Mouse (Mus musculus) embryonic facial prominence, embryonic 11.5 days (tissue): Measurements from ENCODE around the gene Kcnip4. TPM values are rescaled to one million over a fixed set of nuclear protein-coding genes. Genes with fewer than 3 reads are reported as not detected.

ENCODE experiments used
- ATAC-seq: fragments of 200-750 bp; cut with Nextera tagmentation; replicated peaks from 2 replicates; pipeline ENCODE4 v1.8.0; 2017; ENCODE audit warnings: low read depth; ENCODE audit not compliant: insufficient number of reproducible peaks, low FRiP score, low TSS enrichment
- DNase-seq: peaks from one replicate; pipeline ENCODE4 v3.0.0-alpha.2; 2015; ENCODE audit warnings: low spot score
- H3K27ac ChIP-seq: fragments of 300-500 bp; sonication (generic); replicated peaks from 2 replicates; pipeline ENCODE4 v1.5.1; 2014; ENCODE audit warnings: mild to moderate bottlenecking, low read depth, low read length, control low read depth
- H3K27me3 ChIP-seq: fragments of 300-500 bp; sonication (generic); 2 replicates; pipeline ENCODE4 v1.6.1; 2014; ENCODE audit warnings: mild to moderate bottlenecking, low read length, moderate library complexity, mixed read lengths; ENCODE audit not compliant: control insufficient read depth, insufficient read depth
- H3K36me3 ChIP-seq: fragments of 300-500 bp; sonication (generic); replicated peaks from 2 replicates; pipeline ENCODE4 v1.6.1; 2014; ENCODE audit warnings: low read depth, mild to moderate bottlenecking, low read length, moderate library complexity, mixed read lengths; ENCODE audit not compliant: control insufficient read depth, insufficient read depth
- H3K4me1 ChIP-seq: fragments of 300-500 bp; sonication (generic); 2 replicates; pipeline ENCODE4 v1.6.1; 2014; ENCODE audit warnings: low read length, mixed read lengths; ENCODE audit not compliant: control insufficient read depth, insufficient read depth
- H3K4me2 ChIP-seq: fragments of 300-500 bp; sonication (generic); 2 replicates; pipeline ENCODE4 v1.6.1; 2014; ENCODE audit warnings: low read depth, mild to moderate bottlenecking, control low read depth, low read length, moderate library complexity
- H3K4me3 ChIP-seq: fragments of 300-500 bp; sonication (generic); 2 replicates; pipeline ENCODE4 v1.5.1; 2014; ENCODE audit warnings: low read depth, low read length, control low read depth
- H3K9ac ChIP-seq: fragments of 300-500 bp; sonication (generic); replicated peaks from 2 replicates; pipeline ENCODE4 v1.6.1; 2014; ENCODE audit warnings: mild to moderate bottlenecking, control low read depth, low read length
- H3K9me3 ChIP-seq: fragments of 300-500 bp; sonication (generic); replicated peaks from 2 replicates; pipeline ENCODE4 v1.6.1; 2016; ENCODE audit warnings: mild to moderate bottlenecking, low read length, inconsistent platforms, mixed read lengths; ENCODE audit not compliant: control insufficient read depth
- WGBS: fragments of 180-500 bp; shearing (Covaris S2); extraction: QIAGEN DNeasy Blood & Tissue Kit; methylation state at CpG from one replicate; pipeline ENCODE4 v1.1.7; 2014; 5-methylcytosine and 5-hydroxymethylcytosine counted together
- polyA plus RNA-seq: library from polyadenylated mRNA; unstranded; fragments of >200 nt; fragmentation: Nextera tagmentation; extraction: Ambion mirVana; gene quantifications from 2 replicates; pipeline ENCODE4 v1.2.1, GENCODE M21; 2014

The Kcnip4 gene
- polyA plus RNA-seq, 1 experiment from 2014 or later = 2.9 TPM

GRCm38 (mm10) chr5:49283403-49283802 is 241.3 kb downstream of the Kcnip4 start:
- Histone ChIP-seq H3K4me1 (no peaks in the 10 kb centered on the region), H3K36me3 (no peaks in the 10 kb centered on the region), H3K27me3 (no peaks in the 10 kb centered on the region), H3K4me2 (no peak overlapping the region), H3K4me3 (no peak overlapping the region), H3K27ac (no peak overlapping the region), H3K9me3 (no peaks in the 10 kb centered on the region), H3K9ac (no peak overlapping the region)
- 78% methylated on average over 5 of the region's 5 CpGs for WGBS
- DNase-seq = no peak
- no peak for ATAC-seq

- H3K9ac ChIP-seq = no peak overlapping the region
- DNase-seq (no peak), ATAC-seq (no peak)
- H3K27ac ChIP-seq = no peak overlapping the region
- no peaks in the 10 kb centered on the region for H3K9me3 ChIP-seq
- no peak overlapping the region for H3K4me3 ChIP-seq
- no peaks in the 10 kb centered on the region for H3K4me1 ChIP-seq
- H3K4me2 ChIP-seq = no peak overlapping the region
- no peaks in the 10 kb centered on the region for H3K36me3 ChIP-seq
- no peaks in the 10 kb centered on the region for H3K27me3 ChIP-seq
These were observed 252.8 kb downstream of the Kcnip4 start for GRCm38 (mm10) chr5:49271864-49272263.

GRCm38 (mm10) chr5:49268807-49269206 is 255.9 kb downstream of the Kcnip4 start:
- H3K4me1 ChIP-seq = no peaks in the 10 kb centered on the region
- 90% methylated on average over 8 of the region's 8 CpGs for WGBS
- H3K9ac ChIP-seq = no peak overlapping the region
- no peaks in the 10 kb centered on the region for H3K36me3 ChIP-seq
- no peak overlapping the region for H3K4me3 ChIP-seq
- H3K27ac ChIP-seq = no peak overlapping the region
- H3K9me3 ChIP-seq = no peaks in the 10 kb centered on the region
- H3K4me2 ChIP-seq = no peak overlapping the region
- DNase-seq = no peak
- ATAC-seq = no peak
- H3K27me3 ChIP-seq = no peaks in the 10 kb centered on the region

GRCm38 (mm10) chr5:49259356-49259755 is 265.4 kb downstream of the Kcnip4 start:
- DNase-seq (no peak), ATAC-seq (no peak)
- Histone ChIP-seq H3K9me3 (no peaks in the 10 kb centered on the region), H3K9ac (no peak overlapping the region), H3K27ac (no peak overlapping the region), H3K4me2 (no peak overlapping the region), H3K4me3 (no peak overlapping the region), H3K27me3 (no peaks in the 10 kb centered on the region), H3K36me3 (no peaks in the 10 kb centered on the region), H3K4me1 (no peaks in the 10 kb centered on the region)
- 86% methylated on average over 4 of the region's 4 CpGs for WGBS

GRCm38 (mm10) chr5:49256850-49257249 is 267.9 kb downstream of the Kcnip4 start:
- DNase-seq = no peak
- Histone ChIP-seq H3K27ac (no peak overlapping the region), H3K27me3 (no peaks in the 10 kb centered on the region), H3K36me3 (no peaks in the 10 kb centered on the region), H3K9ac (no peak overlapping the region), H3K4me3 (no peak overlapping the region), H3K4me2 (no peak overlapping the region), H3K4me1 (no peaks in the 10 kb centered on the region), H3K9me3 (no peaks in the 10 kb centered on the region)
- WGBS = 84% methylated on average over 3 of the region's 3 CpGs
- no peak for ATAC-seq

- no peak overlapping the region for H3K9ac ChIP-seq
- ATAC-seq (no peak; the same call in 1 of the 2 replicates), DNase-seq (no peak)
- H3K27me3 ChIP-seq = no peaks in the 10 kb centered on the region
- H3K4me1 ChIP-seq = no peaks in the 10 kb centered on the region
- H3K9me3 ChIP-seq = no peaks in the 10 kb centered on the region
- H3K4me3 ChIP-seq = no peak overlapping the region
- H3K27ac ChIP-seq = no peak overlapping the region
- H3K36me3 ChIP-seq = no peaks in the 10 kb centered on the region
- H3K4me2 ChIP-seq = no peak overlapping the region
- WGBS = 78% methylated on average over 4 of the region's 4 CpGs
These were observed 268.7 kb downstream of the Kcnip4 start for GRCm38 (mm10) chr5:49255983-49256382.

- no peak overlapping the region for H3K4me2 ChIP-seq
- ATAC-seq = no peak
These were observed 277.6 kb downstream of the Kcnip4 start for GRCm38 (mm10) chr5:49247081-49247480.

GRCm38 (mm10) chr5:49244414-49244813 is 280.3 kb downstream of the Kcnip4 start:
- Histone ChIP-seq H3K27ac (no peak overlapping the region), H3K36me3 (no peaks in the 10 kb centered on the region), H3K9me3 (no peaks in the 10 kb centered on the region), H3K9ac (no peak overlapping the region), H3K4me3 (no peak overlapping the region), H3K4me2 (no peak overlapping the region), H3K4me1 (no peaks in the 10 kb centered on the region), H3K27me3 (no peaks in the 10 kb centered on the region)
- DNase-seq (no peak), ATAC-seq (no peak)
- WGBS = 73% methylated on average over 4 of the region's 4 CpGs

More at GRCm38 (mm10) chr5:49247081-49247480, 277.6 kb downstream of the Kcnip4 start:
- H3K9ac ChIP-seq = no peak overlapping the region
- 86% methylated on average over 2 of the region's 2 CpGs for WGBS
- H3K4me1 ChIP-seq = no peaks in the 10 kb centered on the region
- DNase-seq = no peak
- no peaks in the 10 kb centered on the region for H3K27me3 ChIP-seq
- H3K36me3 ChIP-seq = no peaks in the 10 kb centered on the region
- H3K4me3 ChIP-seq = no peak overlapping the region
- H3K9me3 ChIP-seq = no peaks in the 10 kb centered on the region
- no peak overlapping the region for H3K27ac ChIP-seq
